Mouse (Mus musculus): ENCODE measurements at regions not wholly inside any gene's neighbourhood (a gene's known extent, or its start where the extent isn't known, plus 50 kb on each side); places are given as distances from the start of the nearest gene placed in this dataset.

DNA sequence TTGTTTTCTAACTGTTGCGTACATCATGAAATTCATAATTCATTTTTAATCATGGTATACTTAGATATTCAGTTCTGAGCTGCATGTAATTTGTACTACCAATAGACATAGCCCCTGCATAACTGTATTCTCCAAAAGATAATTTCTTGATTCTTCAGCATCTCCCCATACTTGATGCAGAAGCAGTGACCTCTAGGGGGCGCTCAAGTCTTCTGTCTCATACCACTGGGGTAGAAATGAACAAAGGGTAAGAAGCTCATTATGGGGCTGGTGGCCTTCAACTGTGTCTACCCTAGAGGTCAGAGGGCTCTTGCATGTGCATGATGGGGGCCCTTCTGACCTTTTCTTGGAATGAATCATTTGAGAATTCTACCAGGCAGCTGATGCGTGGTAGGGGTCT lies 85.6 kb upstream of the H2al1a start:
- no peaks in the 10 kb centered on the region for H3K4me1 ChIP-seq (ENCODE audit: control insufficient read depth, insufficient read depth, low read length)
- TF ChIP-seq POLR2A (IDR thresholded peaks at IDR 0.05; ENCODE audit: control insufficient read depth, low read depth, low read length) (no peak), CTCF (IDR thresholded peaks at IDR 0.05; ENCODE audit: control insufficient read depth, insufficient read depth, insufficient replicate concordance, low read depth, low read length) (no peak)
- no peaks in the 10 kb centered on the region for H3K27me3 ChIP-seq (ENCODE audit: control insufficient read depth, insufficient read depth, low read length)
- H3K27ac ChIP-seq (ENCODE audit: control insufficient read depth, insufficient read depth, low read depth, low read length) = no peak overlapping the region
- no peak overlapping the region for H3K4me3 ChIP-seq (ENCODE audit: control insufficient read depth, low read depth, low read length)
- H3K36me3 ChIP-seq (ENCODE audit: control insufficient read depth, insufficient read depth, low read length) = no peaks in the 10 kb centered on the region

DNA sequence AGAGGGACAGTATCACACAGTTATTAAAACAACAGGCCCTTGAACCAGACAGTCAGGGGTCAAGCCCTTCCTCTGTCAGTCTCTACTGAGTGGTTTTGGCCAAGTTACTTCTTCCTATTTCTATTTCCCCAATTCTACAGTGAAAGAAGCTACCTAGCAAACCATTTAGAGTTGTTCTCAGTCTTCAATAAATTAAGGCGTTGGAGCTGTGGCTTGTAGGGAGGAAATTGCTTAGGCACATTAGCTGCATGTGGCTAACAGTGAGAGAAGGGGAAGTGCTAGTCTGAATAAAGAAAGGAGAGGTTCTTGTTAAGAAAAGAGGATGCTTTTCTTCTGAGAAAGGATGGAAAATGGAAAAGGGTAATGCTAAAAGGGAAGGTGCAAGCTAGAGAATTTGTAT lies 60.0 kb upstream of the H2al1a start:
- H3K36me3 ChIP-seq (ENCODE audit: control insufficient read depth, insufficient read depth, low read length) = no peaks in the 10 kb centered on the region
- H3K27me3 ChIP-seq (ENCODE audit: control insufficient read depth, insufficient read depth, low read length) = no peaks in the 10 kb centered on the region
- TF ChIP-seq POLR2A (IDR thresholded peaks at IDR 0.05; ENCODE audit: control insufficient read depth, low read depth, low read length) (no peak), CTCF (IDR thresholded peaks at IDR 0.05; ENCODE audit: control insufficient read depth, insufficient read depth, insufficient replicate concordance, low read depth, low read length) (no peak)

DNA sequence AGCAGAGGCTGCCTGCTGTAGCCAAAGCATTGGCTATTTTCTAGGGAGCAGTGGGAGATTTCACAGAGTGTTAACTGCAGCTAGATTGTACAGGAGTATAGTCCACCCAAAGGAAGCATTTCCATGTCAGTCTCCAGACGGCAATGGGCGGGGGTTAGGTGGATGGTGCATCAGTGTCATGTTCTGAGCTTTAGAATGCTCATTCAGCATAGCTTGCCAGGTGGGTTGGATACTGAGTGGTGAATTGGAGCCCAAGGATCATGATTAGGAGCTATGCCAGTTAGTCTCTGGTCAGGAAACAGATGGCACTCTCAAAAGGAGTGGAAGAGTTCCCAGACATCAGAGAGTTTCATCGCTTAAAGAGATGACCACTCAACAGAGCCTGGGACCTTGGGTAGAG lies 53.5 kb upstream of the H2al1a start:
- TF ChIP-seq POLR2A (IDR thresholded peaks at IDR 0.05; ENCODE audit: control insufficient read depth, low read depth, low read length) = no peak
- TF ChIP-seq CTCF (IDR thresholded peaks at IDR 0.05; ENCODE audit: control insufficient read depth, insufficient read depth, insufficient replicate concordance, low read depth, low read length) = no peak
- no peaks in the 10 kb centered on the region for H3K27me3 ChIP-seq (ENCODE audit: control insufficient read depth, insufficient read depth, low read length)
- no peaks in the 10 kb centered on the region for H3K36me3 ChIP-seq (ENCODE audit: control insufficient read depth, insufficient read depth, low read length)
- H3K4me1 ChIP-seq (ENCODE audit: control insufficient read depth, insufficient read depth, low read length) = no peaks in the 10 kb centered on the region
- H3K27ac ChIP-seq (ENCODE audit: control insufficient read depth, insufficient read depth, low read depth, low read length) = no peak overlapping the region
- no peak overlapping the region for H3K4me3 ChIP-seq (ENCODE audit: control insufficient read depth, low read depth, low read length)

More for the DNA sequence above, 60.0 kb upstream of the H2al1a start:
- H3K4me3 ChIP-seq (ENCODE audit: control insufficient read depth, low read depth, low read length) = no peak overlapping the region
- H3K4me1 ChIP-seq (ENCODE audit: control insufficient read depth, insufficient read depth, low read length) = no peaks in the 10 kb centered on the region
- no peak overlapping the region for H3K27ac ChIP-seq (ENCODE audit: control insufficient read depth, insufficient read depth, low read depth, low read length)

Measured in testis, adult 2 months (tissue).